Mouse (Mus musculus) lung, embryonic 15.5 days (tissue): ENCODE measurements around the gene Tmem266. TPM values are rescaled to one million over a fixed set of nuclear protein-coding genes. Genes with fewer than 3 reads are reported as not detected.

Experiments
- ATAC-seq: fragments of 200-750 bp; cut with Nextera tagmentation; 2 replicates; pipeline ENCODE4 v1.8.0; 2017; ENCODE audit warnings: moderate number of reproducible peaks, borderline replicate concordance; ENCODE audit not compliant: low FRiP score, low TSS enrichment; ENCODE audit errors: extremely low read depth
- H3K27ac ChIP-seq: fragments of 300-500 bp; sonication (generic); 2 replicates; pipeline ENCODE4 v1.5.1; 2015; ENCODE audit warnings: moderate library complexity, mild to moderate bottlenecking, inconsistent platforms
- H3K27me3 ChIP-seq: fragments of 300-500 bp; sonication (generic); 2 replicates; pipeline ENCODE4 v1.6.1; 2015; ENCODE audit warnings: inconsistent platforms
- H3K36me3 ChIP-seq: fragments of 300-500 bp; sonication (generic); 2 replicates; pipeline ENCODE4 v1.6.1; 2015; ENCODE audit warnings: inconsistent platforms
- H3K4me1 ChIP-seq: fragments of 300-500 bp; sonication (generic); 2 replicates; pipeline ENCODE4 v1.6.1; 2015; ENCODE audit warnings: inconsistent platforms
- H3K4me2 ChIP-seq: fragments of 300-500 bp; sonication (generic); 2 replicates; pipeline ENCODE4 v1.6.1; 2015; ENCODE audit warnings: inconsistent platforms, mild to moderate bottlenecking, moderate library complexity
- H3K4me3 ChIP-seq: fragments of 300-500 bp; sonication (generic); 2 replicates; pipeline ENCODE4 v1.5.1; 2015; ENCODE audit warnings: mild to moderate bottlenecking, inconsistent platforms
- H3K9ac ChIP-seq: fragments of 300-500 bp; sonication (generic); 2 replicates; pipeline ENCODE4 v1.6.1; 2015; ENCODE audit warnings: inconsistent platforms
- H3K9me3 ChIP-seq: fragments of 300-500 bp; sonication (generic); 2 replicates; pipeline ENCODE4 v1.6.1; 2016; ENCODE audit warnings: inconsistent platforms
- WGBS: fragments of 180-500 bp; shearing (Covaris S2); methylation state at CpG from one replicate; pipeline ENCODE4 v1.1.7; 2015; 5-methylcytosine and 5-hydroxymethylcytosine counted together
- polyA plus RNA-seq: library from polyadenylated mRNA; unstranded; fragments of >200 nt; fragmentation: Nextera tagmentation; extraction: Ambion mirVana; gene quantifications from 2 replicates; pipeline ENCODE4 v1.2.1, GENCODE M21; 2015

Tmem266 gene
- polyA plus RNA-seq, 1 experiment from 2014 or later, result 0.24 TPM

DNA sequence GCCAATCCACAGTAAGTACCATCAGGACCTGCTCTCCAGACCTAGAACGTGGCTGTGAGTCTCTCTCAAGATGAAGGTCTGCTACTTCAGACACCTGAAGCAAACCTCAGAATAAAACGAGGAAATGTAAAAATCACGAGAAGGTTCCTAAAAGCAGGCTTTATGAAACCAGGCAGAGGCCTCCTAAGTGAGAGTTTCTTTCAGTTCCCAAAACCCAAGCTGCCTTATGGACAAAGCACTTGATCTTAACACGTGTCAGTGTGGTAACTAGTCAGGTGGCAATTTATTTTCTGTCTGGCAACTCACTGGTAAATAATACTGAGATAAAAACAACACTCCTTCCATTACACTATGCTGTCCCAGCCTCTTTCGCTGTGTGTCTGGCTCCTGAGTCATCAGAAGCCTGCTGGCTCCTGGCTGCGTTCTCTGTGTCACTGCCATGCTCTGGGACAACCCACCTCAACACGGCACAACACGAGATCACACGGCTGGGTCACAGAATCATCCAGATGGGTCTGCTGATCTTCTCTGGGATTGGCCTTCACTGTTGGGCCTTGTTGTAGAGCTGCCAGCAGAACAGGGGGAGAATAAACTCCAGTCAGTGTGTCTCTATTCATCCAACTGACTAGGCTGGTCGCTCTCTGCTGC lies 51.0 kb downstream of the Tmem266 start:
- H3K4me2 ChIP-seq, result no peak overlapping the region
- no peak for ATAC-seq
- H3K4me3 ChIP-seq, result no peak overlapping the region
- H3K27me3 ChIP-seq, result no peaks in the 10 kb centered on the region
- H3K9me3 ChIP-seq, result no peaks in the 10 kb centered on the region
- WGBS, result 81% methylated on average over 10 of the region's 10 CpGs
- no peaks in the 10 kb centered on the region for H3K4me1 ChIP-seq
- no peak overlapping the region for H3K27ac ChIP-seq
- H3K9ac ChIP-seq, result no peak overlapping the region
- H3K36me3 ChIP-seq, result no peaks in the 10 kb centered on the region

DNA sequence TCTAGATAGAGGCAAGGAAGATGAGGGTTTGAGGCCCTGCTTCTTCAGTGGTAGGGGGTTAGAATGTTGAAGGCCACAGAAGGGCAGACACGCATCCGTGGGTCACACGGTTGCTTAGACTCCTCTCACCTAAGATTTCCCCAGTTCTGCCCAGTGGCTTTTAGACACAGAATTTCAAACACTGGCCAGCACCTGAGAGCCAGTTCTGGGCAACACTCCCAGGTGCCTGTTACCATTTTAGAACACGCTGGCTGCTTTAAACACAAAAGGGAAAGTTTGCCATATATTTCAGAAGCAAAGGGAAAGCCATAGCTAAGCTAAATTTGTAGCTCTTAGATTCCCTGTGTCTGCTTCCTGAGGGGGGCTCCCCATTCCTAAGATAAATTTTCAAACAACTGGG lies 54.7 kb downstream of the Tmem266 start:
- Histone ChIP-seq H3K27ac (no peak overlapping the region), H3K27me3 (no peaks in the 10 kb centered on the region), H3K36me3 (no peaks in the 10 kb centered on the region), H3K4me2 (no peak overlapping the region), H3K9ac (no peak overlapping the region), H3K4me1 (no peaks in the 10 kb centered on the region), H3K4me3 (no peak overlapping the region), H3K9me3 (no peaks in the 10 kb centered on the region)
- 86% methylated on average over 4 of the region's 4 CpGs for WGBS
- ATAC-seq, result no peak

DNA sequence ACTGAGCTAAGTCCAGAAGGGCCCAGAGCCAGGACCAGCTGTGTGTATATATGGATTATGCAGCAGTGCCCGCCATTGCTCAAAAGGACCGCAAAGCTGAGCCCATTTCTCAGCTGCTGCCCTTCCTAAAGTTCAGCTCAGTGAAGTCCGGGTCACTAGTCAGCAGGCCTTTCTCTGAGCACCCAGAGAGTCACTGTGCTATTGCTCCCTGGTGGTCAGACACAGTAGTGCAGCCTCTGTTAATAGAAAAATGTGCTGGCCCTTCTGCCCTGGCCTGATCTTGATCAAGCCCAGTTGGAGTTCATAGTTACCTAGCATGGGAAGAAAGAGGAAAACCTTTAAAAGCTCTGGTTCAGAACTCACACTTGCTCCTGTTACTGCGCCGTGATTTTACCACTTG lies 55.7 kb downstream of the Tmem266 start:
- no peak for ATAC-seq
- H3K4me3 ChIP-seq, result no peak overlapping the region
- no peaks in the 10 kb centered on the region for H3K36me3 ChIP-seq
- H3K9ac ChIP-seq, result no peak overlapping the region
- H3K4me2 ChIP-seq, result no peak overlapping the region
- no peaks in the 10 kb centered on the region for H3K9me3 ChIP-seq
- 22% methylated on average over 5 of the region's 5 CpGs for WGBS
- H3K27me3 ChIP-seq, result no peaks in the 10 kb centered on the region
- H3K27ac ChIP-seq, result no peak overlapping the region
- no peaks in the 10 kb centered on the region for H3K4me1 ChIP-seq

GRCm38 (mm10) chr9:55386117-55386516 lies 59.4 kb downstream of the Tmem266 start:
- no peak overlapping the region for H3K4me3 ChIP-seq
- H3K9me3 ChIP-seq, result no peaks in the 10 kb centered on the region
- WGBS, result 90% methylated on average over 4 of the region's 4 CpGs
- H3K4me1 ChIP-seq, result no peaks in the 10 kb centered on the region
- no peak overlapping the region for H3K9ac ChIP-seq
- ATAC-seq, result no peak
- H3K4me2 ChIP-seq, result no peak overlapping the region
- H3K36me3 ChIP-seq, result no peaks in the 10 kb centered on the region
- H3K27ac ChIP-seq, result no peak overlapping the region
- H3K27me3 ChIP-seq, result no peaks in the 10 kb centered on the region

- Histone ChIP-seq H3K36me3 (no peaks in the 10 kb centered on the region), H3K4me2 (no peak overlapping the region), H3K4me1 (no peaks in the 10 kb centered on the region), H3K27ac (no peak overlapping the region), H3K4me3 (no peak overlapping the region), H3K9ac (no peak overlapping the region), H3K27me3 (no peaks in the 10 kb centered on the region), H3K9me3 (no peaks in the 10 kb centered on the region)
- WGBS, result 61% methylated on average over 14 of the region's 14 CpGs
- no peak for ATAC-seq
Observed at GRCm38 (mm10) chr9:55387862-55388505, 61.3 kb downstream of the Tmem266 start.

DNA sequence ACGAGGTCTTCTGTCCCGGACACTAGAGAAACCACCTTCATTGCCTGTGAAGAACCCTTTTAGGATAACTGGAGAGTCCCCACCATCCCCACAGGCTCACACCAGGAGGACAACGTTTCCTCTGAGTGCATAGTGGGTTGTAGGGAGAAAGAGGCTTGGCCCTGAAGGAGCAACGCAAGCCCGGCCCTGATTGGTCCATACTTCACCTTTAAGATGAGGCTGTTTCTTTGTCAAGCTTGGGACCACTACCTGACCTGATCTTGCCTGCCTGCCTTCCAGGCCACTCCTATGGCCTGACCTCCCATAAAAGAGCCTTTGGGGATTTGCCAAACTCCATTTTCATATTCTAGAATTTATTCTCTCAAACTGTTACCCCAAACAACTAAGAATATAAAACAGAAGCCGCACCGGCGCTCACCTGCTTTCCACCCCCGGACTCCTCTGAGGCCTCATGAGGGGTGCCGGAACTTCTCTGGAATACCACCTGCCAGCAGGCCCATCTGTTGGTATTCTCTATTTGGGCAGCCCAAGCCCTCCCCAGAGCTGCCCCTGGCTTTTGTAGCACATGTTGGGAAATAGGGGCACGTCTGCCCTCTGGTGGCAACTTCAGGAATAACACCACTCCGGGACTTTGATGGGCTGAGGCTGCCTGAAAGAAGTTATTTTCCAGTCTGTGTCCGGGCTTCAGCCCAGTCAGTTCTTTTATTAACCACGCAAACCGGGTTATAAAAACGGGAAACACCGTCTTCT lies 65.4 kb downstream of the Tmem266 start:
- no peaks in the 10 kb centered on the region for H3K4me1 ChIP-seq
- 30% methylated on average over 17 of the region's 17 CpGs for WGBS
- no peaks in the 10 kb centered on the region for H3K9me3 ChIP-seq
- no peak overlapping the region for H3K4me2 ChIP-seq
- peak; percentile 29; the same call in 1 of the 2 replicates for ATAC-seq
- no peaks in the 10 kb centered on the region for H3K27me3 ChIP-seq
- no peak overlapping the region for H3K9ac ChIP-seq
- H3K27ac ChIP-seq, result no peak overlapping the region
- H3K4me3 ChIP-seq, result no peak overlapping the region
- H3K36me3 ChIP-seq, result no peaks in the 10 kb centered on the region

DNA sequence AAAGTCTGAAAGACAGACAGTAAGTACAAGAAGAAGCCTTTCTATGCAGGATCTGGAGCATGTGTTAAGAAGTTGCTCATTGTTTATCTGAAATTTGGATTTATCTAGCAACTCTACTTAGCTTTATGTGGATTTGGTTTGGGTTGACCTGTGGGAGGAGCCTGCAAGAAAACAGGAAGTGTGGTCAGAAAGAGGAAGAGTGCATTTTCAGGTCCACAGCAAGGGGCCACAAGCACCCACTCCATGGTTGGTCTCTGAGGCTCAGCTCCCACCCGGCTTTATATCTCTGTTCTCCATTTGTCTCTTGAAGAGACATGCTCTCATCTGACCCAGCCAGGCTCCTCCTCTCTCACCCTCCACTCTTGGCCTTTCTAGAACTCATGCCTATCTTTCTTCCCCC lies 68.9 kb downstream of the Tmem266 start:
- Histone ChIP-seq H3K27ac (no peak overlapping the region), H3K4me2 (no peak overlapping the region), H3K9ac (no peak overlapping the region), H3K27me3 (no peaks in the 10 kb centered on the region), H3K9me3 (no peaks in the 10 kb centered on the region), H3K36me3 (no peaks in the 10 kb centered on the region), H3K4me1 (no peaks in the 10 kb centered on the region), H3K4me3 (no peak overlapping the region)
- no peak for ATAC-seq
- 75% methylated on average over 1 of the region's 1 CpGs for WGBS

DNA sequence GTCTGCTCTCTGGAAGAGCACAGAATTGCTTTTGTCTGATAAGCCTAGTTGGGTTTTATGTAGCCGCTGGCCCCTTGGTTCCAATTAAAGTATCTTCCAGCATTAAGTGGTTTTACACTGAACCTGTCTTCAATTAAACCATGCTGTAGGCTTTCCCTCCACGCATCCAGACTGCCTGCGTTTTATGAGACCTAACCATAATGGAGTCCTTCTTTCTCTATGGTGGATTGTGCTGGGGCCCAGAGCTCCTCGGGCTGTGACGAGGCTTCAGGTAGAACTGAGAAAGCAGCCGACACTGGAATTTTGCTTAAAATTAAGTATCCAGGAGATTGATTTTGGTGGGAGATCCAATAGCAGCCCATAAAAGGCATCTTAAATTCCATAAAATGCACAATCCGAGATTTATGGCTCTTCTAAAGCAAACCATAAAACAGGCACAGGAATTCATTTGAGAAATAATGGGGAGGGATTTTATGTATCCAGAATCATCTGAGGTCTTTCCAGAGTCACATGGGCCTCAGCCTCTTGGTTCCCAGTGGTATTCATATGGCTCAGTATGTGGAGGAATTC lies 72.4 kb downstream of the Tmem266 start:
- no peak for ATAC-seq
- Histone ChIP-seq H3K4me1 (no peaks in the 10 kb centered on the region), H3K27me3 (no peaks in the 10 kb centered on the region), H3K4me2 (no peak overlapping the region), H3K36me3 (no peaks in the 10 kb centered on the region), H3K4me3 (no peak overlapping the region), H3K9me3 (no peaks in the 10 kb centered on the region), H3K27ac (no peak overlapping the region), H3K9ac (no peak overlapping the region)
- 83% methylated on average over 7 of the region's 7 CpGs for WGBS

- WGBS, result 58% methylated on average over 7 of the region's 7 CpGs
- Histone ChIP-seq H3K27ac (no peak overlapping the region), H3K9me3 (no peaks in the 10 kb centered on the region), H3K36me3 (no peaks in the 10 kb centered on the region), H3K9ac (no peak overlapping the region), H3K4me3 (no peak overlapping the region), H3K4me1 (no peaks in the 10 kb centered on the region), H3K4me2 (no peak overlapping the region), H3K27me3 (no peaks in the 10 kb centered on the region)
- ATAC-seq, result no peak
Observed at GRCm38 (mm10) chr9:55402276-55402675, 75.6 kb downstream of the Tmem266 start.

GRCm38 (mm10) chr9:55404256-55404655 lies 77.5 kb downstream of the Tmem266 start:
- no peaks in the 10 kb centered on the region for H3K27me3 ChIP-seq
- H3K9ac ChIP-seq, result no peak overlapping the region
- H3K27ac ChIP-seq, result no peak overlapping the region
- ATAC-seq, result no peak
- H3K9me3 ChIP-seq, result no peaks in the 10 kb centered on the region
- 81% methylated on average over 4 of the region's 4 CpGs for WGBS
- H3K36me3 ChIP-seq, result no peaks in the 10 kb centered on the region
- no peaks in the 10 kb centered on the region for H3K4me1 ChIP-seq
- no peak overlapping the region for H3K4me2 ChIP-seq
- H3K4me3 ChIP-seq, result no peak overlapping the region

GRCm38 (mm10) chr9:55404976-55405702 lies 78.4 kb downstream of the Tmem266 start:
- Histone ChIP-seq H3K9me3 (no peaks in the 10 kb centered on the region), H3K4me3 (no peak overlapping the region), H3K4me2 (no peak overlapping the region), H3K4me1 (no peaks in the 10 kb centered on the region), H3K27ac (no peak overlapping the region), H3K36me3 (no peaks in the 10 kb centered on the region), H3K9ac (no peak overlapping the region), H3K27me3 (no peaks in the 10 kb centered on the region)
- no peak for ATAC-seq
- WGBS, result 60% methylated on average over 6 of the region's 6 CpGs
